Mouse (Mus musculus): ENCODE results near the gene Ivns1abp. TPM values are rescaled to one million over a fixed set of nuclear protein-coding genes. Genes with fewer than 3 reads are reported as not detected.
A peak's percentile ranks its signal among the peaks of the same experiment; 100 is the strongest.
"Not testable (repeated sequence)": the region's sequence is repeated elsewhere in the genome, so short reads cannot be mapped to it uniquely, and the experiment has no call there.

Gene Ivns1abp
- polyA plus RNA-seq, 1 experiment from 2014 or later, result 215 TPM

DNA sequence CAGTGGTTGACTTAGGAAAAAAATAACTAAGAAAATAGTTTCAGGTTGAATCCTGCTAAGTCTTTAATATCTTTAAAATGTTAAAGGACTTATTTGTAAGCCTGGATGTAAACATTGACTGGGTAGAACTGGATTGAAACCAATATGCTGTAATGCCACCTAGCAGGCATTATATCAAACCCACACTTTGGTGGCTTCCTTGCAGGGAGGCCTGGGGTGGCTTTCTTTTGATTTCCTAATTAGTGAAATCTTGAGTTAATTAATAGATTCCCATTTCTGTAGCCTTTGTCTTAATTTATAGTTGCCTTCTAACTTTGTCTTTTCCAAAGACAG, 1.6 kb downstream of the Ivns1abp start:
- no peaks in the 10 kb centered on the region for H3K27me3 ChIP-seq (ENCODE audit: control insufficient read depth, insufficient read depth, low read length)
- H3K27ac ChIP-seq (ENCODE audit: low read length), result no peak overlapping the region; the same call in 1 of the 2 replicates

DNA sequence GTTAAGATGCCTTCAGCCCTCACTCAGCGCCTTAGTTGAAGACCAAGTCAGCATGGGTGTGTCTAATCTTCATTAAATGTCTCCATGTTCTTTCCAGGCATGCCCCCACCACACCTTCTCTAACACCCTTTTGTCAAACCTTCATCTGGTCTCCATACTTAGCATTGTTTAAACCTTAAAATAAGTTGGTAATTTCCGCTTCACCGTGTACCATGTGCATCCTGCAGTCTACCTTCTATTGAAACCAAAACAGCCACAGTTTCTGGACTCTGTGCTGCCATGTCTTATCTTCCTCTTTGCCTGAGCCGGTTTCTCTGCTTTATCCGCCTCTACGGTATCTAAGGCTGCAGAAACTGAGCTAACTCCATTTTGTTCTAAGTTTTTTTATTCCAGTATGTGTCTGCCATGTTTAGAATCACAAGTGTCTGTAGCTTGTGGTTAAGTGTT, 2.4 kb downstream of the Ivns1abp start:
- WGBS, result 32% methylated on average over 6 of the region's 6 CpGs
- H3K36me3 ChIP-seq (ENCODE audit: control insufficient read depth, insufficient read depth, low read length), result peaks cover 5% of the 10 kb centered on the region; the same call in 1 of the 2 replicates
- no peak overlapping the region for H3K9ac ChIP-seq (ENCODE audit: low read length)
- peak overlapping the region; percentile 42 for H3K27ac ChIP-seq (ENCODE audit: low read length)
- H3K9me3 ChIP-seq (replicated peaks; ENCODE audit: control insufficient read depth, low read length), result no peaks in the 10 kb centered on the region
- no peaks in the 10 kb centered on the region for H3K27me3 ChIP-seq (ENCODE audit: control insufficient read depth, insufficient read depth, low read length)
- no peak for ATAC-seq (ENCODE audit: insufficient read depth, low FRiP score)
- peak overlapping the region; percentile 89 for H3K4me3 ChIP-seq (replicated peaks; ENCODE audit: low read length)
- H3K4me2 ChIP-seq (ENCODE audit: low read depth, low read length), result peak overlapping the region; percentile 83
- peaks cover 28% of the 10 kb centered on the region for H3K4me1 ChIP-seq (ENCODE audit: control insufficient read depth, insufficient read depth, low read length)

More for the DNA sequence above, 1.6 kb downstream of the Ivns1abp start:
- peak overlapping the region; percentile 89 for H3K4me3 ChIP-seq (replicated peaks; ENCODE audit: low read length)
- no peak for ATAC-seq (ENCODE audit: insufficient read depth, low FRiP score)
- peak overlapping the region; percentile 83 for H3K4me2 ChIP-seq (ENCODE audit: low read depth, low read length)
- peaks cover 33% of the 10 kb centered on the region for H3K4me1 ChIP-seq (ENCODE audit: control insufficient read depth, insufficient read depth, low read length)
- peak overlapping the region; percentile 94 for H3K9ac ChIP-seq (ENCODE audit: low read length)
- H3K9me3 ChIP-seq (replicated peaks; ENCODE audit: control insufficient read depth, low read length), result no peaks in the 10 kb centered on the region
- peaks cover 4% of the 10 kb centered on the region; the same call in 1 of the 2 replicates for H3K36me3 ChIP-seq (ENCODE audit: control insufficient read depth, insufficient read depth, low read length)

DNA sequence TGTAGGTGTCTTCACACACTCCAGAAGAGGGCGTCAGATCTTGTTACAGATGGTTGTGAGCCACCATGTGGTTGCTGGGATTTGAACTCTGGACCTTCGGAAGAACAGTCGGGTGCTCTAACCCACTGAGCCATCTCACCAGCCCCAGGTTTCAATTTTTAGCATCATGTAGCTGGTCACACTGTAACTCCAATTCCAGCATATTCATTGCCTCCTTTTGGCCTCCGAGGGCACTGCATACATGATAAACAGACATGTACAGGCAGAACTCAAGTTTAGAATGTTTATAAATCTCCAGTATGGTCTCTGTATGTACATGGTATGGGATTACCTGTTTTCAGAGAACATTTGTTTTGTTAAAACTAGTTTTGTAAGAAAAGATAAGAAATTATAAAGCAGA, 4.0 kb downstream of the Ivns1abp start:
- not testable (repeated sequence) for H3K4me2 ChIP-seq (ENCODE audit: low read depth, low read length)

DNA sequence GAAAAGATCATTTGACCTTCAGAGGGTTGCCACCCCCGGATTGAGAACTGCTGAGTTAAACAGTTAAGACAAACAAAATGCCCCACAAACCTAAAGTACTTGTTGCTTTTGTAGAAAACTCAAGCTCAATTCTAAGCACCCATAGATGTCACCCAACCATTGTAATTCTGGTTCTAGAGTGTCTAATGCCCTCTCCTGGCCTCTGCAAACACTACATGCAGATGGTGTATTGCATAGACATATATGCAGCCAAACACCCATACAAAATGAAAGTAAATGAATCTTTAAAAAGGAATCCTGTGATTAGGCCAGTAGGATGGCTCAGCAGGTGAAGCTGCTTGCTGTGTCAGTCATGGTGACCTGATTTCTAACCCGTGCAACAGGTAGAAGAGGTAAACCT, 8.6 kb downstream of the Ivns1abp start:
- Histone ChIP-seq H3K4me3 (replicated peaks; ENCODE audit: low read length) (no peak overlapping the region), H3K4me2 (ENCODE audit: low read depth, low read length) (no peak overlapping the region), H3K27me3 (ENCODE audit: control insufficient read depth, insufficient read depth, low read length) (no peaks in the 10 kb centered on the region), H3K4me1 (ENCODE audit: control insufficient read depth, insufficient read depth, low read length) (peaks cover 14% of the 10 kb centered on the region), H3K27ac (ENCODE audit: low read length) (no peak overlapping the region), H3K9me3 (replicated peaks; ENCODE audit: control insufficient read depth, low read length) (no peaks in the 10 kb centered on the region), H3K9ac (ENCODE audit: low read length) (no peak overlapping the region), H3K36me3 (ENCODE audit: control insufficient read depth, insufficient read depth, low read length) (peaks cover 33% of the 10 kb centered on the region)
- ATAC-seq (ENCODE audit: insufficient read depth, low FRiP score), result no peak
- 86% methylated on average over 2 of the region's 2 CpGs for whole genome bisulfite sequencing

More for the DNA sequence above, 4.0 kb downstream of the Ivns1abp start:
- H3K27ac ChIP-seq (ENCODE audit: low read length); H3K4me3 ChIP-seq (replicated peaks; ENCODE audit: low read length); ATAC-seq (ENCODE audit: insufficient read depth, low FRiP score); H3K9me3 ChIP-seq (replicated peaks; ENCODE audit: control insufficient read depth, low read length); H3K27me3 ChIP-seq (ENCODE audit: control insufficient read depth, insufficient read depth, low read length); H3K9ac ChIP-seq (ENCODE audit: low read length): not testable (repeated sequence)
- 60% methylated on average over 4 of the region's 4 CpGs for WGBS
- H3K4me1 ChIP-seq (ENCODE audit: control insufficient read depth, insufficient read depth, low read length), result peaks cover 25% of the 10 kb centered on the region
- H3K36me3 ChIP-seq (ENCODE audit: control insufficient read depth, insufficient read depth, low read length), result peaks cover 17% of the 10 kb centered on the region

DNA sequence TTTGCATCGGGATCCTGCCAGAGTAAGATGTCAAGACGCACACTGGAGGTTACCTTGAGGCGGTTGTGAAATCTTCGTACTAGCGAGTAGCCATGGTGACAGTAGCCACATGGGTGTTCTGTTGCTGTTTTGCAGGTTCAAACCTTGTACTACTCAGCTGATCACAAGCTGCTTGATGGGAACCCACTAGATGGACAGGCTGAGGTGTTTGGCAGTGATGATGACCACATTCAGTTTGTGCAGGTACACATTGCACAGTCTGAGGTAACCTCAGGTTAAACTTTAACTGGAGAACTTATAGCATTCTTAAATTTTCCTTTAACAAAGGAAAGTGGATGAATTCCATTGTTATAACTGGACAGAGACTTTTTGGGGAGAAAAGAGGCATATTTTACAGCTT, 11.7 kb downstream of the Ivns1abp start:
- Histone ChIP-seq H3K9me3 (replicated peaks; ENCODE audit: control insufficient read depth, low read length) (no peaks in the 10 kb centered on the region), H3K27ac (ENCODE audit: low read length) (no peak overlapping the region), H3K27me3 (ENCODE audit: control insufficient read depth, insufficient read depth, low read length) (no peaks in the 10 kb centered on the region), H3K4me3 (replicated peaks; ENCODE audit: low read length) (no peak overlapping the region), H3K4me2 (ENCODE audit: low read depth, low read length) (no peak overlapping the region), H3K9ac (ENCODE audit: low read length) (no peak overlapping the region), H3K36me3 (ENCODE audit: control insufficient read depth, insufficient read depth, low read length) (peaks cover 44% of the 10 kb centered on the region), H3K4me1 (ENCODE audit: control insufficient read depth, insufficient read depth, low read length) (no peaks in the 10 kb centered on the region)
- WGBS, result 93% methylated on average over 5 of the region's 5 CpGs
- ATAC-seq (ENCODE audit: insufficient read depth, low FRiP score), result no peak

DNA sequence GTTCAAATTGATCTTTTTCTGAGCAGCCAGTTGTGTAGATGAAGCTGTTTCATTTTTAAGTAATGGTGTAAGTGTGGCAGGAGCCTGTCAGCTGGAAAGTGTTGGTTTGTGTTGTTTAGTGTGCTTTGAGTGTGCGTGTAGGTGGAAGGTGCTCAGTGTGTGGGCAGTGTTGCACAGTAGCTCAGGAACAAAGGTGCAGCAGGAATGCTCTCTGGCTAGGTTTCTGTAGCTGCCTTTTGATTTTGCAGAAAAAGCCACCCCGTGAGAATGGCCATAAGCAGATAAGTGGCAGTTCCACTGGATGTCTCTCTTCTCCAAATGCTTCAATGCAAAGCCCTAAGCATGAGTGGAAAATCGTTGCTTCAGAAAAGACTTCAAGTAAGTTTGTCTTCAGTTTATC, 15.1 kb downstream of the Ivns1abp start:
- 87% methylated on average over 3 of the region's 3 CpGs for WGBS
- Histone ChIP-seq H3K9ac (ENCODE audit: low read length) (no peak overlapping the region), H3K4me1 (ENCODE audit: control insufficient read depth, insufficient read depth, low read length) (no peaks in the 10 kb centered on the region), H3K27me3 (ENCODE audit: control insufficient read depth, insufficient read depth, low read length) (no peaks in the 10 kb centered on the region), H3K4me3 (replicated peaks; ENCODE audit: low read length) (no peak overlapping the region), H3K4me2 (ENCODE audit: low read depth, low read length) (no peak overlapping the region), H3K36me3 (ENCODE audit: control insufficient read depth, insufficient read depth, low read length) (peaks cover 43% of the 10 kb centered on the region), H3K9me3 (replicated peaks; ENCODE audit: control insufficient read depth, low read length) (no peaks in the 10 kb centered on the region), H3K27ac (ENCODE audit: low read length) (no peak overlapping the region)
- ATAC-seq (ENCODE audit: insufficient read depth, low FRiP score), result no peak

DNA sequence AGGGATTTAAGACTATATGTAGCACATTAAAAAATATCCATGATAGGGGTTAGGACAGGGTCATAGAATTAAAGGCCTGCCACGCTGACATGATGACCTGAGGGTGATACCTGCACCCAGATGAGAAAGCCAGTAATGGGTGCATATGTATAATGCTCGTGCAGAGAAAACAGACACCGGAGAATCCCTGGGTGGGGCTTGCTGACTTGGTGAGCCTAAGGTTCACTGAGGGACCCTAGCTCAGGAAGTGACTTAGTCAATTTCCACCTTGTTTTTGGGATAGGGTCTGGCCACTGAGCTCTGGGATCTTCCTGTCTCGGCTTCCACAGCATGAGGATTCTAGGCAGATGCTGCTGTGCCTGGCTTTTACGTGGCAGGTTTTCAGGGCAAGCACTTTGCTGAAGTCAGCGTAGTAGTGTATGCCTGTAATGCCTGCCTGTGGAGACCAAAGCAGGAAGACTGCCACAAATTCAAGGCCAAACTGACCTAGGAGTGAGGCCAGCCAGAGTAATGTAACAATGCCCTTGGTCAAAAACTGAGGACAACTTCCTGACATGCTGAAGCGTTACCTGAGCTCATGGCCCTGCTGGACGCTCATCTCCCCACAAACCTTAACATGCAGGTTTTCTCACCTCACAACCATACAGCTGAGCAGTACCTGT, 22.8 kb downstream of the Ivns1abp start:
- H3K4me1 ChIP-seq (ENCODE audit: control insufficient read depth, insufficient read depth, low read length), result no peaks in the 10 kb centered on the region
- 84% methylated on average over 8 of the region's 8 CpGs for WGBS
- no peak overlapping the region for H3K9ac ChIP-seq (ENCODE audit: low read length)
- H3K4me2 ChIP-seq (ENCODE audit: low read depth, low read length), result no peak overlapping the region
- H3K27me3 ChIP-seq (ENCODE audit: control insufficient read depth, insufficient read depth, low read length), result no peaks in the 10 kb centered on the region
- 0 out of 2 replicates have a peak, but pooled peaks have one; percentile 3 for ATAC-seq (ENCODE audit: insufficient read depth, low FRiP score)
- H3K9me3 ChIP-seq (replicated peaks; ENCODE audit: control insufficient read depth, low read length), result no peaks in the 10 kb centered on the region
- H3K27ac ChIP-seq (ENCODE audit: low read length), result no peak overlapping the region
- H3K36me3 ChIP-seq (ENCODE audit: control insufficient read depth, insufficient read depth, low read length), result peaks cover 26% of the 10 kb centered on the region
- H3K4me3 ChIP-seq (replicated peaks; ENCODE audit: low read length), result no peak overlapping the region

DNA sequence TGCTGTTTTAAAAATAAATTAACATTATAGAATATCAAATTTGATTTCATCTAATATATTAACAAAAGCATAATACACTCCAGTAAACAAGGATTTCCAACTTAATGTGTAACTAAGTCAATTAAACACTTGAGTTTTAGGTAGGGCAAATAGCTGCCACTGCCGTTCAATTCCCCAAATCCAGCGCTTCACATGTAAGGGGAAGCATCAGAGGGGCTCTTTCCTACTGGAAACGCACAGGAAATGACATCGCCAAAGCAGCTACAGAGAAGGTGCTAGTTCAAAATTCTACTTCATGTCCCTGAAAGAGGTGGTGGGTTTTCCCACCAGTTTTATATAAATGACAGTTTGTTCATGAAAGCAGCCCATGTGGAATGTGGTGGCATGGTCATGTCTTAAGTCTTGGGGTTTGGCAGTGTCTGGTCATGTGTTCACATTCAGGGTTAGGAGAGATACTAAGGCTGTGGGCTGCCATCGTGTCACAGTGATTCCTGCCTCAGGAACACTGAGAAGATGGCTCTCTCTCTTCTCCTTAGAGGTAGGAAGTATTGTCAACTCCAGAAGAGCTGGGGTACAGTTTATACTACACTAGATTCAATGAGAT, 23.5 kb downstream of the Ivns1abp start:
- H3K9me3 ChIP-seq (replicated peaks; ENCODE audit: control insufficient read depth, low read length), result no peaks in the 10 kb centered on the region
- no peak overlapping the region for H3K4me2 ChIP-seq (ENCODE audit: low read depth, low read length)
- H3K27me3 ChIP-seq (ENCODE audit: control insufficient read depth, insufficient read depth, low read length), result no peaks in the 10 kb centered on the region
- 85% methylated on average over 5 of the region's 5 CpGs for WGBS
- H3K4me3 ChIP-seq (replicated peaks; ENCODE audit: low read length), result no peak overlapping the region
- peaks cover 24% of the 10 kb centered on the region for H3K36me3 ChIP-seq (ENCODE audit: control insufficient read depth, insufficient read depth, low read length)
- ATAC-seq (ENCODE audit: insufficient read depth, low FRiP score), result no peak
- H3K27ac ChIP-seq (ENCODE audit: low read length), result no peak overlapping the region
- H3K9ac ChIP-seq (ENCODE audit: low read length), result no peak overlapping the region
- no peaks in the 10 kb centered on the region for H3K4me1 ChIP-seq (ENCODE audit: control insufficient read depth, insufficient read depth, low read length)

DNA sequence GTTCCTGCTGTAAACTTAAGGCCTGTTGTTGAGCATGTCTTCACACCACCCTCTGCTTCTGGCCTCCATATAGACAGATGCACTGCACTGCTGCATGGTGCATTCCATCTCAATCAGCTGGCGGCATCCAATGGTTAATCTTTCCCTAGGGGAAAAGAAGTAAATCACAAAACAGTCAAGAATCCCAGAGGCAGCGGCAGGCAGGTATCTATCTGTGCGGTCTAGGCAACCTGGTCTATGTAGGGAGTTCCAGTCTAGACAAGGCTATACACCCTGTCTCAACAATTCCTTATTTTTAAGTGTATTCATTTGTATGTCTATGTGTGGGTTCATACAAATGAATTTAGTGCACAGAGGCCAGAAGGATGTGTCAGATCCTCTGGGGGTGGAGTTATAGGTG, 24.2 kb downstream of the Ivns1abp start:
- H3K27ac ChIP-seq (ENCODE audit: low read length), result no peak overlapping the region
- H3K36me3 ChIP-seq (ENCODE audit: control insufficient read depth, insufficient read depth, low read length), result peaks cover 19% of the 10 kb centered on the region
- WGBS, result 93% methylated on average over 3 of the region's 3 CpGs
- H3K9me3 ChIP-seq (replicated peaks; ENCODE audit: control insufficient read depth, low read length), result no peaks in the 10 kb centered on the region
- no peak overlapping the region for H3K4me2 ChIP-seq (ENCODE audit: low read depth, low read length)
- no peak overlapping the region for H3K4me3 ChIP-seq (replicated peaks; ENCODE audit: low read length)
- H3K9ac ChIP-seq (ENCODE audit: low read length), result no peak overlapping the region
- no peaks in the 10 kb centered on the region for H3K4me1 ChIP-seq (ENCODE audit: control insufficient read depth, insufficient read depth, low read length)
- H3K27me3 ChIP-seq (ENCODE audit: control insufficient read depth, insufficient read depth, low read length), result no peaks in the 10 kb centered on the region
- ATAC-seq (ENCODE audit: insufficient read depth, low FRiP score), result no peak

Data from stomach, embryonic 16.5 days (tissue).